Comparison of ENCODE assay signal across 10 mouse cellular contexts in the genomic region with DNA sequence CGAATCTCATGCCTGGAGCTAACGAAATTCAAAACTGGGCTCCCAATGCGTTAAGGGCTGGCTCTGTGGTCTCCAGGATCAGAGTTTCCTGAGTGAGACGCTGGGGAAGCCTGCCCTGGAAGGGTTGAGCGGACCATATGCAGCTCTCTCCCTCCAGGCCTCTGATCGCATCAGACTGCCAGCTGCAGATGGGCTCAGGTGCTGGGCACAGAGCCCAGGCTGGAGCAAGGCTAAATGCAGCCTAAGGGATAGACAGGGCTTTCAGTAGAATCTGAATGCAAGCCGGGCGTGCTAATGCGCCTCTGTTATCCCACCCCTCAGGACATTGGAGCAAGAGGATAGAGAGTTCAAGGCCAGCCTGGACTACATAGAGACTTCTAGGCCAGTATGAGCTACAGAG. TPM values are rescaled to one million over a fixed set of nuclear protein-coding genes. Genes with fewer than 3 reads are reported as not detected.
DNase-seq lines count a peak whose midpoint lies in the region; ATAC-seq and TF ChIP-seq lines count a peak whose summit lies in the region.
"Had no signal": no experiment of that assay in that cellular context is flagged by ENCODE, and none has a peak within 500 bp of the region (broad histone marks: within the 10 kb centered on the region; RNA-seq: fewer than 3 reads in every experiment).

No protein-coding gene starts in this region.

- H3K27ac ChIP-seq in layer of hippocampus, adult 2 months, result peak overlapping the region; percentile 32; the same call in 1 of the 2 replicates
- peak overlapping the region; percentile 30; the same call in 1 of the 2 replicates for H3K27ac ChIP-seq in limb, embryonic 15.5 days

- H3K9ac ChIP-seq in limb, embryonic 15.5 days, result no peak overlapping the region

- TF ChIP-seq CTCF in layer of hippocampus, adult 2 months (conservative IDR thresholded peaks at IDR 0.05), result no peak
- TF ChIP-seq CTCF in brain, embryonic 14.5 days (IDR thresholded peaks at IDR 0.05; ENCODE audit: borderline replicate concordance, extremely low read depth, insufficient read depth, insufficient read length), result no peak

- H3K4me1 ChIP-seq in limb, embryonic 15.5 days, result peaks cover 30% of the 10 kb centered on the region

- no peak overlapping the region for H3K4me3 ChIP-seq in layer of hippocampus, adult 2 months
- no peak overlapping the region for H3K4me3 ChIP-seq in limb, embryonic 15.5 days

- no peaks in the 10 kb centered on the region for H3K9me3 ChIP-seq in limb, embryonic 15.5 days

- TF ChIP-seq POLR2A in brain, embryonic 14.5 days (IDR thresholded peaks at IDR 0.05; ENCODE audit: borderline replicate concordance, extremely low read depth, insufficient read depth, insufficient read length, poor library complexity, severe bottlenecking), result no peak

- no peak overlapping the region for H3K4me2 ChIP-seq in limb, embryonic 15.5 days

- no peak for DNase-seq in layer of hippocampus, adult 2 months (ENCODE audit: low spot score in 2 of 2)
- no peak for DNase-seq in layer of hippocampus, adult 8-10 months (ENCODE audit: low spot score in 2 of 2)
- DNase-seq in brain, embryonic 14.5 days (ENCODE audit: low read depth), result peak; percentile 89
- peak; percentile 73 to 84 for DNase-seq in cerebellum, postnatal 25 days
- no peak for DNase-seq in urinary bladder, postnatal 14 days (ENCODE audit: low spot score)
- no peak for DNase-seq in frontal cortex, adult 2 months (ENCODE audit: extremely low spot score in 1 of 2, low spot score in 1 of 2)
- no peak for DNase-seq in liver
- DNase-seq: embryo, embryonic 11 days had no signal

- no peaks in the 10 kb centered on the region for H3K36me3 ChIP-seq in limb, embryonic 15.5 days

- ATAC-seq in limb, embryonic 15.5 days (ENCODE audit: insufficient number of reproducible peaks, low FRiP score, low TSS enrichment, low read depth), result peak; percentile 41; the same call in 1 of the 2 replicates

- no peaks in the 10 kb centered on the region for H3K27me3 ChIP-seq in limb, embryonic 15.5 days

- WGBS in limb, embryonic 15.5 days, result 46% methylated on average over 9 of the region's 9 CpGs

RNA-seq across cellular contexts. Expression of gene Calm2, which starts 31.8 kb away (rescaled TPM):
- total RNA-seq in layer of hippocampus, adult 2 months (2021), result 1,000 to 10,000 TPM; 2,133 to 2,202 TPM
- 1,000 to 10,000 TPM; 1,941 to 2,151 (median 2,040) TPM for total RNA-seq in layer of hippocampus, adult 8-10 months (2022)
- polyA plus RNA-seq in brain, embryonic 14.5 days (2012; rRNA removed), result 919 and 1,119 TPM in 2 replicates
- 938 and 964 TPM in 2 replicates for polyA plus RNA-seq in limb, embryonic 15.5 days (2015; fragmentation: Nextera tagmentation; extraction: Ambion mirVana)
- 2,836 and 2,917 TPM in 2 replicates for polyA plus RNA-seq in frontal cortex, adult 2 months (2012; rRNA removed)

RNA-seq across cellular contexts. Expression of gene Stpg4, which starts 51.0 kb away (rescaled TPM):
- total RNA-seq in layer of hippocampus, adult 2 months (2021), result not detected
- total RNA-seq in layer of hippocampus, adult 8-10 months (2022), result not detected
- 0.16 TPM in 1 of 2 replicates, not detected in the other for polyA plus RNA-seq in brain, embryonic 14.5 days (2012; rRNA removed)
- not detected in 2 replicates for polyA plus RNA-seq in limb, embryonic 15.5 days (2015; fragmentation: Nextera tagmentation; extraction: Ambion mirVana)
- not detected in 2 replicates for polyA plus RNA-seq in frontal cortex, adult 2 months (2012; rRNA removed)
- polyA plus RNA-seq: intestine, embryonic 14.5 days had no signal

Comparison
In these comparisons a context has a peak if more than half of its experiments do, and no peak if none do; other contexts are left out.
1. DNase-seq: peak in brain, embryonic 14.5 days (single experiment) and cerebellum, postnatal 25 days (2 of 2); none in layer of hippocampus, adult 2 months (0 of 2), layer of hippocampus, adult 8-10 months (0 of 2), urinary bladder, postnatal 14 days (single experiment), frontal cortex, adult 2 months (0 of 2) and liver (single experiment).